Mouse (Mus musculus) heart, embryonic 14.5 days (tissue): ENCODE measurements around the gene Magea6. TPM values are rescaled to one million over a fixed set of nuclear protein-coding genes. Genes with fewer than 3 reads are reported as not detected.
"Not testable (repeated sequence)": the region's sequence is repeated elsewhere in the genome, so short reads cannot be mapped to it uniquely, and the experiment has no call there.

Source experiments
- ATAC-seq: fragments of 200-750 bp; cut with Nextera tagmentation; 2 replicates; pipeline ENCODE4 v1.8.0; 2017; ENCODE audit warnings: low read depth, moderate TSS enrichment; ENCODE audit not compliant: insufficient number of reproducible peaks, insufficient read depth, low FRiP score
- H3K27ac ChIP-seq, 2 experiments: fragments of 200-500 bp in 1 of 2; fragments of 300-500 bp in 1 of 2; sonication (generic) in 1 of 2; replicated peaks in 1 of 2; 2 replicates each; pipeline ENCODE4 v1.5.1; 2012 to 2014; ENCODE audit warnings: low read depth in 2 of 2, low read length in 2 of 2, control low read depth in 1 of 2, mild to moderate bottlenecking in 1 of 2, mixed read lengths in 1 of 2; ENCODE audit not compliant: control insufficient read depth in 1 of 2, insufficient read depth in 1 of 2
- H3K27me3 ChIP-seq: fragments of 300-500 bp; sonication (generic); 2 replicates; pipeline ENCODE4 v1.6.1; 2014; ENCODE audit warnings: mild to moderate bottlenecking, low read length, control low read depth; ENCODE audit not compliant: control insufficient read depth, insufficient read depth
- H3K36me3 ChIP-seq: fragments of 300-500 bp; sonication (generic); 2 replicates; pipeline ENCODE4 v1.6.1; 2014; ENCODE audit warnings: mild to moderate bottlenecking, control low read depth, low read length, mixed read lengths; ENCODE audit not compliant: control insufficient read depth, insufficient read depth
- H3K4me1 ChIP-seq, 2 experiments: fragments of 200-500 bp in 1 of 2; fragments of 300-500 bp in 1 of 2; sonication (generic) in 1 of 2; 2 replicates each; pipeline ENCODE4 v1.6.1; 2012 to 2014; ENCODE audit warnings: low read length in 2 of 2, control low read depth in 1 of 2, mixed read lengths in 1 of 2; ENCODE audit not compliant: control insufficient read depth in 2 of 2, insufficient read depth in 2 of 2
- H3K4me2 ChIP-seq: fragments of 300-500 bp; sonication (generic); 2 replicates; pipeline ENCODE4 v1.6.1; 2014; ENCODE audit warnings: mild to moderate bottlenecking, low read length
- H3K4me3 ChIP-seq, 2 experiments: fragments of 200-500 bp in 1 of 2; fragments of 300-500 bp in 1 of 2; sonication (generic) in 1 of 2; 2 replicates each; pipeline ENCODE4 v1.5.1; 2012 to 2014; ENCODE audit warnings: low read length in 2 of 2, mild to moderate bottlenecking in 2 of 2, control low read depth in 1 of 2, low read depth in 1 of 2, moderate library complexity in 1 of 2; ENCODE audit not compliant: control insufficient read depth in 1 of 2, insufficient read depth in 1 of 2
- H3K9ac ChIP-seq: fragments of 300-500 bp; sonication (generic); 2 replicates; pipeline ENCODE4 v1.6.1; 2014; ENCODE audit warnings: mild to moderate bottlenecking, low read length
- H3K9me3 ChIP-seq: fragments of 300-500 bp; sonication (generic); 2 replicates; pipeline ENCODE4 v1.6.1; 2016; ENCODE audit warnings: low read length, control low read depth; ENCODE audit not compliant: control insufficient read depth
- WGBS: fragments of 180-500 bp; shearing (Covaris S2); extraction: QIAGEN DNeasy Blood & Tissue Kit; methylation state at CpG from one replicate; pipeline ENCODE4 v1.1.7; 2014; 5-methylcytosine and 5-hydroxymethylcytosine counted together
- polyA plus RNA-seq: library from polyadenylated mRNA; unstranded; fragments of >200 nt; fragmentation: Nextera tagmentation; extraction: Ambion mirVana; gene quantifications from 2 replicates; pipeline ENCODE4 v1.2.1, GENCODE M21; 2014

Gene Magea6
- polyA plus RNA-seq, result not detected in 2 replicates

DNA sequence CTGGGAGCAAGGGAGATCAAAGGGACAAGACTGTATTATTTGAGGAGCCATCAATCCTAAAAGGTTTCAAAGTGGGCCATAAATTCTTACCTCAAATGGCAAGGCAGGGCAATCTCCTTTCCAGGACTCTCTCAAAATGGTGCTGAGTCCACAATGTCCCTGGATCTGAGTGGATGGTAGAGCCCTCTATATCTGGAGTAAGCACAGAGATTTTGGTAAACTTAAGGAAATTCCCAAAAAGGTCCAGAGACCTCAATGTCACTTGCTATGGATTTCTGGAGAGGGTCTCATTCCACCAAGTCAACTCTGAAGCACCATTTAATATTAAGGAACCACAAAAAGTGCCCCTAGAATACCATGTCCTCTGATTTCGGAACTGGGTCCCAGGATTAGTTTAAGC is at the start of gene Magea6:
TSS of gene Magea6 (minus strand) at position 101 of the 400 bp plus-strand sequence.
- H3K4me3 ChIP-seq, ATAC-seq, H3K4me2 ChIP-seq, H3K36me3 ChIP-seq, H3K9me3 ChIP-seq, H3K27ac ChIP-seq, H3K9ac ChIP-seq, H3K4me1 ChIP-seq, H3K27me3 ChIP-seq: not testable (repeated sequence)
- 58% methylated on average over 1 of the region's 1 CpGs for WGBS

DNA sequence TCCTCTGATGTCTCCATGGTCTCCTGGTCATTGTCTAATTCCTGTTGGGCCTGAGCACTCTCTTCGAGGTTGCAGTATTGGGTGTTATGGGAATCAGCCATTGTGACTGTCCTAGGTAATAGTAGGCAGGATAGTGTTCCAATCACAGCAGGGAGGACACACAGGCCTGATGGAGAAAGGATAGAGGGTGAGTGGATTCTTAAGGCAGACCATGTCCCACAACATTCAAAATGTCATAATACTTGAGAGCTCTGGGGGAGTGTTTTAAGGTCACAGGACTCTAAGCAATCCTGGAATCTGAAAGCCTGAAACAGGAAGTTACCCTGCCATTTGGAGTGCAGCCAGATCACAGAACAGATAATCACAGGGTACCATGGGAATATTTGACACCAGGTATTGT is 13.6 kb upstream of the Magea6 start, which contains the start of gene Magea3:
TSS of gene Magea3 (minus strand) at position 101 of the 400 bp plus-strand sequence.
- not testable (repeated sequence) for H3K27me3 ChIP-seq, H3K36me3 ChIP-seq, H3K9ac ChIP-seq, H3K4me2 ChIP-seq, ATAC-seq, H3K4me1 ChIP-seq, H3K4me3 ChIP-seq, H3K27ac ChIP-seq, H3K9me3 ChIP-seq
- WGBS, result 50% methylated on average over 1 of the region's 1 CpGs

DNA sequence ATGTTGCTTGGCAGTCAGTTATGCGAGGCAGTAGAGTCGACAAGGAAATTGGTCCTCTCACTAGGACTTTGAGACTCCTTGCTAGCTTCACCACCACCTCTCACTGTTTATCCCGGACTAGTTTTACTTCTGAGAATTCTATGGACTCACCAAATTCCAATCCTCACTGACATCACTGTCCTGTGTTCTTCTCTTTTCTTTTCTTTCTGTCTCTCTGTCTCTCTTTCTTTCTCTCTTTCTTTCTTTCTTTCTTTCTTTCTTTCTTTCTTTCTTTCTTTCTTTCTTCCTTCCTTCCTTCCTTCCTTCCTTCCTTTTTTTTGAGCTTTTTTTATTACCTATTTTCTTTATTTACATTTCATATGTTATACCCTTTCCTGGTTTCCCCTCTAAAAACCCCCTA is 45.6 kb downstream of the Magea6 start, which contains the start of gene Cldn34b1:
TSS of gene Cldn34b1 (minus strand) at position 101 of the 400 bp plus-strand sequence.
- H3K27me3 ChIP-seq, H3K9me3 ChIP-seq, ATAC-seq, H3K4me3 ChIP-seq, H3K36me3 ChIP-seq, H3K4me2 ChIP-seq, H3K27ac ChIP-seq, H3K4me1 ChIP-seq, H3K9ac ChIP-seq: not testable (repeated sequence)
- 64% methylated on average over 3 of the region's 3 CpGs for WGBS

Other genes with a start within 250 kb of the Magea6 start
- gene Cldn34b1, start 45.7 kb downstream of the Magea6 start, polyA plus RNA-seq, result not detected in 2 replicates
- not detected in 2 replicates for gene Magea3, start 13.5 kb upstream of the Magea6 start, polyA plus RNA-seq
- gene Magea8, start 59.9 kb upstream of the Magea6 start, polyA plus RNA-seq, result not detected in 2 replicates
- gene Magea5, start 127.2 kb upstream of the Magea6 start, polyA plus RNA-seq, result not detected in 2 replicates
- gene Magea1, start 153.8 kb upstream of the Magea6 start, polyA plus RNA-seq, result not detected in 2 replicates
- gene Magea2, start 157.7 kb upstream of the Magea6 start, polyA plus RNA-seq, result not detected in 2 replicates
- not detected in 2 replicates for gene Cldn34b2, start 192.4 kb upstream of the Magea6 start, polyA plus RNA-seq